Mouse (Mus musculus): ENCODE results near the gene Haspin. TPM values are rescaled to one million over a fixed set of nuclear protein-coding genes. Genes with fewer than 3 reads are reported as not detected.
"Not testable (repeated sequence)": the region's sequence is repeated elsewhere in the genome, so short reads cannot be mapped to it uniquely, and the experiment has no call there.

The Haspin gene
- polyA plus RNA-seq, 1 experiment from 2014 or later: 11.2 TPM

DNA sequence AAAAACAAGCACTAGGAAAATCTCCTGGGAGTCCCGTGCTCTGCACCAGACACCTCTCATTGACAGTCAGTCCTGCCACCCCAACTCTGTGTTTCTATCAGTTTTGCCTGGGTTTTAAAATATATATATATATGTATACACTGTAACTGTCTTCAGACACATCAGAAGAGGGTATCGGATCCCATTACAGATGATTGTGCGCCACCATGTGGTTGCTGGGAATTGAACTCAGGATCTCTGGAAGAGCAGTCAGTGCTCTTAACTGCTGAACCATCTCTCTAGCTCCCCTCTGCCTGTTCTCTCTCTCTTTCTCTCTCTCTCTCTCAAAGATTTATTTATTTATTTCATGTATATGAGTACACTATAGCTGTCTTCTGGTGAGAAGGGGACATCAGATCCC, 30.7 kb downstream of the Haspin start:
- H3K27me3 ChIP-seq (ENCODE audit: control insufficient read depth, insufficient read depth, low read length); H3K9me3 ChIP-seq (replicated peaks; ENCODE audit: control insufficient read depth, low read length); H3K4me1 ChIP-seq (ENCODE audit: control insufficient read depth, insufficient read depth, low read length); H3K9ac ChIP-seq (ENCODE audit: low read depth, low read length); ATAC-seq (replicated peaks; ENCODE audit: insufficient number of reproducible peaks, low FRiP score, low TSS enrichment); H3K27ac ChIP-seq (ENCODE audit: low read depth, low read length); H3K36me3 ChIP-seq (ENCODE audit: control insufficient read depth, insufficient read depth, low read length); H3K4me2 ChIP-seq; H3K4me3 ChIP-seq (ENCODE audit: low read depth, low read length): not testable (repeated sequence)
- WGBS (ENCODE audit: insufficient replicate concordance): 31% methylated on average over 3 of the region's 3 CpGs

DNA sequence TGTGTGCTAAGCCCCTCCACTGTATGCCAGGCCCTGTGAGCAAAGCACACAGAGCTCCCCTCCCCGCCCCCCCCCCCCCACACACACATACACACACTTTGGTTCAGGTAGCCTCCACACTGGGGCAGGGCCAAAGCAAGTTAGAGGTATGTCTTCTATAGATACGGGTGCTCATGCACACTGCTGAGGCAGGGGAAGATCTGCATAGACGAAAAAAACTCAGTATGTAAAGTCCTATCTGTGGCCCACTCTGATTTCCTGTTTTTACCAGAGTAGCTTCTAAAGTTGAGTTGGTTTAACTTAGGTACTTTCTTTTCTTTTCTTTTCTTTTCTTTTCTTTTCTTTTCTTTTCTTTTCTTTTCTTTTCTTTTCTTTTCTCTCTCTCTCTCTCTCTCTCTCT, 32.8 kb downstream of the Haspin start:
- no peaks in the 10 kb centered on the region for H3K9me3 ChIP-seq (replicated peaks; ENCODE audit: control insufficient read depth, low read length)
- 36% methylated on average over 3 of the region's 3 CpGs for WGBS (ENCODE audit: insufficient replicate concordance)

DNA sequence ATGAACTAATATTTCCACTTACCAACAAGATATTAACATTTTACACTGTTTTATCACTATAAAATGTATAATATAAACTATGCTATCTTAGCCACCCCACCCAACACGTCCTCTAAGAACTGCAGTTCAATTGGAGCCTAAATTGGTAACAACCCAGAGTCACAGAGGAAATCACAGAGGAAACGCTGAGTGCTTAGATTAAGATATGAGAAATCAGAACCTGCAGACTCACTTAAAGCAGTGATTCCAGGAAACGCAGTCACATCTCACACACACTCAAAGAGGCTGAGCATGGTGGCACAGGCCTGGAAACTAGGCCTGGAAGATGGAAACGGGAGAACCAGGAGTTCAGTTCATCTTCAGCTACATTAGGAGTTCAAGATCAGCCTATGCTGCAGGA, 36.8 kb downstream of the Haspin start:
- no peak overlapping the region for H3K9ac ChIP-seq (ENCODE audit: low read depth, low read length)
- WGBS (ENCODE audit: insufficient replicate concordance): 44% methylated on average over 4 of the region's 4 CpGs
- no peak overlapping the region for H3K4me2 ChIP-seq
- no peaks in the 10 kb centered on the region for H3K9me3 ChIP-seq (replicated peaks; ENCODE audit: control insufficient read depth, low read length)
- no peaks in the 10 kb centered on the region for H3K27me3 ChIP-seq (ENCODE audit: control insufficient read depth, insufficient read depth, low read length)
- H3K4me3 ChIP-seq (ENCODE audit: low read depth, low read length): no peak overlapping the region
- H3K4me1 ChIP-seq (ENCODE audit: control insufficient read depth, insufficient read depth, low read length): no peaks in the 10 kb centered on the region
- no peak for ATAC-seq (replicated peaks; ENCODE audit: insufficient number of reproducible peaks, low FRiP score, low TSS enrichment)
- H3K36me3 ChIP-seq (ENCODE audit: control insufficient read depth, insufficient read depth, low read length): no peaks in the 10 kb centered on the region
- no peak overlapping the region for H3K27ac ChIP-seq (ENCODE audit: low read depth, low read length)

More for the DNA sequence above, 32.8 kb downstream of the Haspin start:
- Histone ChIP-seq H3K27ac (ENCODE audit: low read depth, low read length) (no peak overlapping the region), H3K4me2 (no peak overlapping the region), H3K9ac (ENCODE audit: low read depth, low read length) (no peak overlapping the region), H3K27me3 (ENCODE audit: control insufficient read depth, insufficient read depth, low read length) (no peaks in the 10 kb centered on the region), H3K36me3 (ENCODE audit: control insufficient read depth, insufficient read depth, low read length) (no peaks in the 10 kb centered on the region), H3K4me3 (ENCODE audit: low read depth, low read length) (no peak overlapping the region), H3K4me1 (ENCODE audit: control insufficient read depth, insufficient read depth, low read length) (peaks cover 6% of the 10 kb centered on the region)
- no peak for ATAC-seq (replicated peaks; ENCODE audit: insufficient number of reproducible peaks, low FRiP score, low TSS enrichment)

DNA sequence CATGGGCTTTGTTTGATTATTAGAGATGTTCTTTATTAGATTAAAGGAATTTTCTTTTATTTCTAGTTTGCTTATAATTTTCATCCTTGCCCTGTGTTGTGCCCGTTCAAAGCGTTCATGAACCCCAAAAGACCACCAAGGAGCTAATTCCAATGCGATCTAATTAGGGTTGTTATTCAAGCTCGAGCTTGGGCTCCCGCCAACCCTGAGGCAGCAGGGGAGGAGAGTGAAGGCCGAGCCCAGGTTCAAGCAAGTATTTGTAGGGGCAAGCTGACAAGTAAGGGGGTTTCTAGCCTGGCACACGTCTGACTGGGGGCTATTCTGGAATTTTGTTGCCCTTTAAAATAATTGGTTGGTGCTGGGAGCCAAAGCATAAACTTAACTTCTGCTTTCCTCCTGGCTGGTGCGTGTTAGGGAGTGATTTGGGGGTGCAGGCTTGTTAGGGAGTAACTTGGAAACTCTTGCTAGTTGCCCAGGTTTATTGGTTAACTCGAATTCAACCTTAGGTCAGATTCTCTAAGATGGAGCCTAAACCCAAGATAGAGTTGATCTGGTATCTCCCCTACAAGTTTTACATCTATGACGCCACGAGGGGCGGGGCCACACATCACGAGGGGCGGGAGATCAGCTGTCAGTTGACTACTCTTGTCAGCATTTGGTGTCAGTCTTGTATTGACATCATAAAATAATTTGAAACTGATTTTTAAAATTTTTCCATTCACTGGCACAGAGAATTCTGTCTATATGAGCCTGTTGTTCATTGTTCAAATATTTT, 37.9 kb downstream of the Haspin start:
- no peak for ATAC-seq (replicated peaks; ENCODE audit: insufficient number of reproducible peaks, low FRiP score, low TSS enrichment)
- Histone ChIP-seq H3K9ac (ENCODE audit: low read depth, low read length) (no peak overlapping the region), H3K9me3 (replicated peaks; ENCODE audit: control insufficient read depth, low read length) (no peaks in the 10 kb centered on the region), H3K4me2 (no peak overlapping the region), H3K27me3 (ENCODE audit: control insufficient read depth, insufficient read depth, low read length) (no peaks in the 10 kb centered on the region), H3K4me3 (ENCODE audit: low read depth, low read length) (no peak overlapping the region), H3K4me1 (ENCODE audit: control insufficient read depth, insufficient read depth, low read length) (no peaks in the 10 kb centered on the region), H3K27ac (ENCODE audit: low read depth, low read length) (no peak overlapping the region), H3K36me3 (ENCODE audit: control insufficient read depth, insufficient read depth, low read length) (no peaks in the 10 kb centered on the region)
- 69% methylated on average over 14 of the region's 14 CpGs for WGBS (ENCODE audit: insufficient replicate concordance)

DNA sequence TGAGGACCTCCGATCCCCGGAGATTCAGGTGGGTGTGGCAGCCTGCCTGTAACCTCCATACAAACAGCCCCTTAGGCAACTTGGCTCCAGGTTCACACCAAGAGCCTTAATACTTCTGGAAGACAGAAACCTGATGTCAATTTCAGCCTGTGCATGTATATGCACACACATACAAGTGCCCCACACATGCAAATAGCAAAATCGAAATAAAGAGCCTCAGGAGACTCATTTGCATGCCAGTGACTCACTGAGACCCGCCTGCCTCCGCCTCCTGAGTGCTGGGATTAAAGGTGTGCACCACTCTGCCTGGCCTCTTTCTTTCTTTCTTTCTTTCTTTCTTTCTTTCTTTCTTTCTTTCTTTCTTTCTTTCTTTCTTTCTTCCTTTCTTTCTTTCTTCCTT, 39.2 kb downstream of the Haspin start:
- H3K4me3 ChIP-seq (ENCODE audit: low read depth, low read length): no peak overlapping the region
- no peaks in the 10 kb centered on the region for H3K27me3 ChIP-seq (ENCODE audit: control insufficient read depth, insufficient read depth, low read length)
- no peaks in the 10 kb centered on the region; the same call in 1 of the 2 replicates for H3K4me1 ChIP-seq (ENCODE audit: control insufficient read depth, insufficient read depth, low read length)
- no peaks in the 10 kb centered on the region for H3K36me3 ChIP-seq (ENCODE audit: control insufficient read depth, insufficient read depth, low read length)
- no peak for ATAC-seq (replicated peaks; ENCODE audit: insufficient number of reproducible peaks, low FRiP score, low TSS enrichment)
- 69% methylated on average over 5 of the region's 5 CpGs for WGBS (ENCODE audit: insufficient replicate concordance)
- no peak overlapping the region for H3K4me2 ChIP-seq
- no peak overlapping the region for H3K27ac ChIP-seq (ENCODE audit: low read depth, low read length)
- no peak overlapping the region for H3K9ac ChIP-seq (ENCODE audit: low read depth, low read length)
- no peaks in the 10 kb centered on the region for H3K9me3 ChIP-seq (replicated peaks; ENCODE audit: control insufficient read depth, low read length)

DNA sequence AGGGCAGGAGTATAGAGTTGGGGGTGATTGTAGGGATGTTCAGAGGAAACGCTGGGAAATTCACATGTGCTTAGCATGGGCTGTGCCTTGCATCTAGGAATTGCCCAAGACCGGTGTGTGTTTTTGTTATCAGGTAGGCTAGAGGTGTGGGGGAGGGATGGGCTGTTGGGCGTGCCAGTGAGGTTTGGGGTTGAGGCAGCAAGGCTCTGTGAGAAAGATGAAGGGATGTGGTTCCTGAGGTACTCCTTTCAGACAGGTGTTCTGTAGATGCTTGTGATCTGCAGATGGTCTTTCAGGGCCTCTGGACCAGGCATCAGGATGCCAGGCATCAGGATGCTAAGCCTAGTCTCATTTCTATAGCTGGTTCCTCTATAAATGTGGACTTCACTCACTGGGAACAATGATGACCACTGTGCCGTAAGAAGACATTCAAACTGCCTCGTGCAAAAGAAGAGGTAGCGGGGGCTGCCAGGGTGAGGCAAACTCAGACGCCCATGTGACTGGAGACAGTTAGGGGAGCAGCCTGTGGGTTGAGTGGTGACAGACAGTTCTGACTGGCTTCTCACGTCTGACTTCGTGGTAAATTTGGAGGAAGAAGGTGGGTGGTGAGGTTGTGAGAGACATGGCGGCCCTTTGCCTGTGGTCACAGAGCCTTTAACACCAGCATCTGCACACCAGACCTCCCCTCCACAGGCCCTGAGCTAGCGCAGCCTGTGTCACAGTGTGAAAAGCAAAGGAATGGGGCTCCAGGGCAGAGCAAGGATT, 43.7 kb downstream of the Haspin start:
- Histone ChIP-seq H3K9ac (ENCODE audit: low read depth, low read length) (no peak overlapping the region), H3K27ac (ENCODE audit: low read depth, low read length) (no peak overlapping the region), H3K4me1 (ENCODE audit: control insufficient read depth, insufficient read depth, low read length) (no peaks in the 10 kb centered on the region; the same call in 1 of the 2 replicates), H3K27me3 (ENCODE audit: control insufficient read depth, insufficient read depth, low read length) (no peaks in the 10 kb centered on the region), H3K36me3 (ENCODE audit: control insufficient read depth, insufficient read depth, low read length) (no peaks in the 10 kb centered on the region), H3K4me3 (ENCODE audit: low read depth, low read length) (no peak overlapping the region), H3K9me3 (replicated peaks; ENCODE audit: control insufficient read depth, low read length) (no peaks in the 10 kb centered on the region), H3K4me2 (no peak overlapping the region)
- ATAC-seq (replicated peaks; ENCODE audit: insufficient number of reproducible peaks, low FRiP score, low TSS enrichment): no peak
- 60% methylated on average over 11 of the region's 11 CpGs for WGBS (ENCODE audit: insufficient replicate concordance)

DNA sequence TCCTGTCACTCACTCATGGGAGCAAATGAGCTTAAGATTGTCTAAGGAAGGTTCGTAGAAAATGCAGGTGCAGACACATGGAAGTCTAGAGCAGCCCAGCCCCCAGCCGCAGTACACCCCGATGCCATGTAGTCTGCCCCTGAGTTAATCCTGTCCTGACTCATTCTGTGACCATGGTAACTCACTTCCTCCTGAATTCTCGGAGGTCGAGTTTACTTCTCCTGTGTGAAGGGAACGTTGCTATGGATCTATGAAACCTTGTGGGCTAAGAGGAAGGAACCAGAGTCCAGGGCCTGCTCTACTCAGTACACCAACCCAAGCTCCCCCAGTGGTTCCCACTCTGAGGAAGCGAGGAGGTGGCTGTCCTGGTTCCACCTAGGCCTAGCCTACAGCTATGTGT, 45.2 kb downstream of the Haspin start:
- Histone ChIP-seq H3K4me2 (no peak overlapping the region), H3K27me3 (ENCODE audit: control insufficient read depth, insufficient read depth, low read length) (no peaks in the 10 kb centered on the region), H3K4me3 (ENCODE audit: low read depth, low read length) (no peak overlapping the region), H3K4me1 (ENCODE audit: control insufficient read depth, insufficient read depth, low read length) (peaks cover 8% of the 10 kb centered on the region), H3K9me3 (replicated peaks; ENCODE audit: control insufficient read depth, low read length) (no peaks in the 10 kb centered on the region), H3K27ac (ENCODE audit: low read depth, low read length) (no peak overlapping the region), H3K36me3 (ENCODE audit: control insufficient read depth, insufficient read depth, low read length) (no peaks in the 10 kb centered on the region), H3K9ac (ENCODE audit: low read depth, low read length) (no peak overlapping the region)
- 67% methylated on average over 7 of the region's 7 CpGs for WGBS (ENCODE audit: insufficient replicate concordance)
- ATAC-seq (replicated peaks; ENCODE audit: insufficient number of reproducible peaks, low FRiP score, low TSS enrichment): no peak

DNA sequence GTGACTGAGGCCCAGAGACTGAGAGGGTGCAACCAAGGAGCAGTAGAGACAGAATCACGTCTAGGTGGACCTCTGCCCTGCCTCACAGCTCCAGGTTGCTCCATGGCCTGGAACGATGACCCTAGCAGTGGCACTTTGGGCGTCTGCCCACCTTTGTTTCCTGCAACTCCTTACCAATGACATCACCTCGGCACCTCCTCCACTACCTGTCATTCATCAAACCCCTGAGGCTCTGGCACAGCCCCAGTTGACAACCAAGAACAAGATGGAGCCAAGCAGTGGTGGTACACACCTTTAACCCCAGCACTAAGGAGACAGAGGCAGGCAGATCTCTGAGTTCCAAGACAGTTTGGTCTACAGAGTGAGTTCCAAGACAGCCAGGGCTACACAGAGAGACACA, 46.0 kb downstream of the Haspin start:
- H3K27me3 ChIP-seq (ENCODE audit: control insufficient read depth, insufficient read depth, low read length): no peaks in the 10 kb centered on the region
- H3K27ac ChIP-seq (ENCODE audit: low read depth, low read length): no peak overlapping the region
- no peaks in the 10 kb centered on the region for H3K9me3 ChIP-seq (replicated peaks; ENCODE audit: control insufficient read depth, low read length)
- H3K4me1 ChIP-seq (ENCODE audit: control insufficient read depth, insufficient read depth, low read length): peaks cover 14% of the 10 kb centered on the region
- no peak overlapping the region for H3K4me3 ChIP-seq (ENCODE audit: low read depth, low read length)
- H3K36me3 ChIP-seq (ENCODE audit: control insufficient read depth, insufficient read depth, low read length): no peaks in the 10 kb centered on the region
- no peak for ATAC-seq (replicated peaks; ENCODE audit: insufficient number of reproducible peaks, low FRiP score, low TSS enrichment)
- H3K9ac ChIP-seq (ENCODE audit: low read depth, low read length): no peak overlapping the region
- 76% methylated on average over 4 of the region's 4 CpGs for WGBS (ENCODE audit: insufficient replicate concordance)
- no peak overlapping the region for H3K4me2 ChIP-seq
